Mouse (Mus musculus): Measurements from ENCODE around the gene Tnfsf10. TPM values are rescaled to one million over a fixed set of nuclear protein-coding genes. Genes with fewer than 3 reads are reported as not detected.

Tnfsf10 gene
- polyA plus RNA-seq, 1 experiment from 2014 or later = 0.03 TPM

- no peaks in the 10 kb centered on the region for H3K36me3 ChIP-seq
- H3K27ac ChIP-seq = no peak overlapping the region
- H3K27me3 ChIP-seq (ENCODE audit: insufficient read depth, poor library complexity, severe bottlenecking) = no peaks in the 10 kb centered on the region
- no peak for DNase-seq (ENCODE audit: low spot score)
- H3K9me3 ChIP-seq = no peaks in the 10 kb centered on the region
- no peak overlapping the region for H3K4me3 ChIP-seq
- H3K4me1 ChIP-seq (replicated peaks) = no peaks in the 10 kb centered on the region
- WGBS = 91% methylated on average over 9 of the region's 9 CpGs
These were observed 34.3 kb downstream of the Tnfsf10 start for GRCm38 (mm10) chr3:27351105-27351504.

- no peak for DNase-seq (ENCODE audit: low spot score)
- no peaks in the 10 kb centered on the region for H3K4me1 ChIP-seq (replicated peaks)
- no peaks in the 10 kb centered on the region for H3K27me3 ChIP-seq (ENCODE audit: insufficient read depth, poor library complexity, severe bottlenecking)
- WGBS = 84% methylated on average over 2 of the region's 2 CpGs
- no peaks in the 10 kb centered on the region for H3K36me3 ChIP-seq
- H3K4me3 ChIP-seq = no peak overlapping the region
- no peaks in the 10 kb centered on the region for H3K9me3 ChIP-seq
- no peak overlapping the region for H3K27ac ChIP-seq
These were observed 42.4 kb downstream of the Tnfsf10 start for GRCm38 (mm10) chr3:27359100-27359720.

GRCm38 (mm10) chr3:27370125-27370524, 53.3 kb downstream of the Tnfsf10 start:
- peaks cover 58% of the 10 kb centered on the region for H3K27me3 ChIP-seq (ENCODE audit: insufficient read depth, poor library complexity, severe bottlenecking)
- no peak overlapping the region for H3K27ac ChIP-seq
- no peak overlapping the region for H3K4me3 ChIP-seq
- H3K9me3 ChIP-seq = no peaks in the 10 kb centered on the region
- WGBS = 6% methylated on average over 10 of the region's 10 CpGs
- DNase-seq (ENCODE audit: low spot score) = peak; percentile 76
- H3K4me1 ChIP-seq (replicated peaks) = peaks cover 17% of the 10 kb centered on the region
- H3K36me3 ChIP-seq = no peaks in the 10 kb centered on the region

GRCm38 (mm10) chr3:27370582-27371275, 53.9 kb downstream of the Tnfsf10 start:
- DNase-seq (ENCODE audit: low spot score) = no peak
- Histone ChIP-seq H3K27ac (no peak overlapping the region), H3K27me3 (ENCODE audit: insufficient read depth, poor library complexity, severe bottlenecking) (peaks cover 58% of the 10 kb centered on the region)

GRCm38 (mm10) chr3:27371276-27371621, 54.4 kb downstream of the Tnfsf10 start, which contains the start of gene Ghsr:
TSS of gene Ghsr (plus strand) at chr3:27371351.
- Histone ChIP-seq H3K4me1 (replicated peaks) (peaks cover 17% of the 10 kb centered on the region), H3K36me3 (no peaks in the 10 kb centered on the region), H3K9me3 (no peaks in the 10 kb centered on the region), H3K27ac (no peak within 1 kb of the TSS), H3K4me3 (peak within 1 kb of the TSS; percentile 53), H3K27me3 (ENCODE audit: insufficient read depth, poor library complexity, severe bottlenecking) (peaks cover 58% of the 10 kb centered on the region)
- peak; percentile 8 for DNase-seq (ENCODE audit: low spot score)
- WGBS = 1% methylated on average over 19 of the region's 19 CpGs

More at GRCm38 (mm10) chr3:27370582-27371275, 53.9 kb downstream of the Tnfsf10 start:
- no peaks in the 10 kb centered on the region for H3K36me3 ChIP-seq
- peak overlapping the region; percentile 53 for H3K4me3 ChIP-seq
- peaks cover 17% of the 10 kb centered on the region for H3K4me1 ChIP-seq (replicated peaks)
- 3% methylated on average over 20 of the region's 20 CpGs for WGBS
- no peaks in the 10 kb centered on the region for H3K9me3 ChIP-seq

GRCm38 (mm10) chr3:27371725-27372650, 55.2 kb downstream of the Tnfsf10 start:
- H3K4me1 ChIP-seq (replicated peaks) = peaks cover 17% of the 10 kb centered on the region
- peak overlapping the region; percentile 53 for H3K4me3 ChIP-seq
- no peaks in the 10 kb centered on the region for H3K36me3 ChIP-seq
- peak; percentile 34 for DNase-seq (ENCODE audit: low spot score)
- 1% methylated on average over 77 of the region's 77 CpGs for WGBS
- no peak overlapping the region for H3K27ac ChIP-seq
- H3K9me3 ChIP-seq = no peaks in the 10 kb centered on the region
- peaks cover 58% of the 10 kb centered on the region for H3K27me3 ChIP-seq (ENCODE audit: insufficient read depth, poor library complexity, severe bottlenecking)

GRCm38 (mm10) chr3:27374396-27374795, 57.6 kb downstream of the Tnfsf10 start:
- no peak overlapping the region for H3K4me3 ChIP-seq
- WGBS = 62% methylated on average over 9 of the region's 9 CpGs
- DNase-seq (ENCODE audit: low spot score) = no peak
- no peak overlapping the region for H3K27ac ChIP-seq
- no peaks in the 10 kb centered on the region for H3K9me3 ChIP-seq
- no peaks in the 10 kb centered on the region for H3K36me3 ChIP-seq
- H3K4me1 ChIP-seq (replicated peaks) = peaks cover 17% of the 10 kb centered on the region
- H3K27me3 ChIP-seq (ENCODE audit: insufficient read depth, poor library complexity, severe bottlenecking) = peaks cover 55% of the 10 kb centered on the region

- DNase-seq (ENCODE audit: low spot score) = no peak
- Histone ChIP-seq H3K9me3 (no peaks in the 10 kb centered on the region), H3K27me3 (ENCODE audit: insufficient read depth, poor library complexity, severe bottlenecking) (peaks cover 20% of the 10 kb centered on the region), H3K4me1 (replicated peaks) (no peaks in the 10 kb centered on the region), H3K36me3 (no peaks in the 10 kb centered on the region), H3K4me3 (no peak overlapping the region), H3K27ac (no peak overlapping the region)
- WGBS = 81% methylated on average over 4 of the region's 4 CpGs
These were observed 61.1 kb downstream of the Tnfsf10 start for GRCm38 (mm10) chr3:27377935-27378334.

- DNase-seq (ENCODE audit: low spot score) = no peak
- no peak overlapping the region for H3K4me3 ChIP-seq
- H3K4me1 ChIP-seq (replicated peaks) = no peaks in the 10 kb centered on the region
- no peaks in the 10 kb centered on the region for H3K36me3 ChIP-seq
- no peak overlapping the region for H3K27ac ChIP-seq
- 71% methylated on average over 3 of the region's 3 CpGs for WGBS
- no peaks in the 10 kb centered on the region for H3K27me3 ChIP-seq (ENCODE audit: insufficient read depth, poor library complexity, severe bottlenecking)
- no peaks in the 10 kb centered on the region for H3K9me3 ChIP-seq
These were observed 68.0 kb downstream of the Tnfsf10 start for GRCm38 (mm10) chr3:27384836-27385235.

- no peak for DNase-seq (ENCODE audit: low spot score)
- Histone ChIP-seq H3K9me3 (no peaks in the 10 kb centered on the region), H3K27me3 (ENCODE audit: insufficient read depth, poor library complexity, severe bottlenecking) (no peaks in the 10 kb centered on the region), H3K27ac (no peak overlapping the region), H3K4me1 (replicated peaks) (no peaks in the 10 kb centered on the region), H3K4me3 (no peak overlapping the region), H3K36me3 (no peaks in the 10 kb centered on the region)
- WGBS = 78% methylated on average over 1 of the region's 1 CpGs
These were observed 73.1 kb downstream of the Tnfsf10 start for GRCm38 (mm10) chr3:27389923-27390322.

Data from hindbrain, embryonic 10.5 days (tissue).